Mouse (Mus musculus) Patski (cell line): ENCODE data around the gene Tgm1. TPM values are rescaled to one million over a fixed set of nuclear protein-coding genes. Genes with fewer than 3 reads are reported as not detected.

Experiments used
- ATAC-seq: fragments of 100-300 bp; one replicate; pipeline ENCODE4 v1.8.0; 2021
- CTCF ChIA-PET: fragments of 350-600 bp; sonication (Branson Sonifier 250); formaldehyde crosslinking; loops from one replicate; lab custom pipeline; 2022; ENCODE audit warnings: inconsistent platforms; lab: Charles Lee
- POLR2A ChIA-PET: fragments of 350-600 bp; sonication (Branson Sonifier 250); formaldehyde crosslinking; loops from one replicate; lab custom pipeline; 2022; ENCODE audit warnings: antibody characterized with exemption, inconsistent platforms; lab: Charles Lee
- DNase-seq: peaks from one replicate; pipeline ENCODE4 v3.0.0-alpha.2; 2011; ENCODE audit warnings: low read depth, low spot score
- H3K27me3 ChIP-seq: fragments of 371-371 bp; one replicate; pipeline ENCODE4 v1.5.1; 2021
- CTCF ChIP-seq: fragments of 100-300 bp; IDR thresholded peaks from one replicate; pipeline ENCODE4 v1.5.1; 2021
- in situ Hi-C: fragments of 300-500 bp; cut with MboI; formaldehyde crosslinking; loops from 3 replicates; pipeline ENCODE4 v1.11.1; 2018; ENCODE audit warnings: low pct_unique_long_range_greater_than_20kb, mixed read lengths
- polyA plus RNA-seq: library from polyadenylated mRNA; unstranded; gene quantifications from one replicate; pipeline ENCODE4 v1.2.3, GENCODE M21; 2021

Tgm1 gene
- polyA plus RNA-seq, 1 experiment from 2014 or later, result 0.12 TPM

GRCm38 (mm10) chr14:55713007-55713728, 558 bp downstream of the Tgm1 start:
- no peaks in the 10 kb centered on the region for H3K27me3 ChIP-seq
- in situ Hi-C loops, result no loop called here
- POLR2A ChIA-PET, result interaction anchor here (1.2 kb wide), 1 partner anchor 12 kb away, joined by 3 read pairs; no protein-coding TSS in a partner anchor
- no peak for ATAC-seq
- CTCF ChIA-PET, result interaction anchor here (1.1 to 1.4 kb wide), 3 partner anchors 12 to 30 kb away, joined by 3 to 4 read pairs (median 4); no protein-coding TSS in a partner anchor
- no peak for TF ChIP-seq CTCF
- no peak for DNase-seq

- ATAC-seq (no peak), DNase-seq (no peak)
- CTCF ChIA-PET, result interaction anchor here (1.3 to 1.4 kb wide), 2 partner anchors 11 to 37 kb away, joined by 3 to 4 read pairs; no protein-coding TSS in a partner anchor
- TF ChIP-seq CTCF, result no peak
- POLR2A ChIA-PET, result interaction anchor here (0.5 kb wide), 1 partner anchor 47 kb away, joined by 5 read pairs; no protein-coding TSS in a partner anchor
- in situ Hi-C loops, result no loop called here
- H3K27me3 ChIP-seq, result no peaks in the 10 kb centered on the region
Measured at GRCm38 (mm10) chr14:55711786-55712185, 1.9 kb downstream of the Tgm1 start.

- no peak for TF ChIP-seq CTCF
- in situ Hi-C loops, result no loop called here
- DNase-seq (no peak), ATAC-seq (no peak)
- POLR2A ChIA-PET, result no interaction called here
- CTCF ChIA-PET, result no interaction called here
- no peaks in the 10 kb centered on the region for H3K27me3 ChIP-seq
Measured at GRCm38 (mm10) chr14:55709509-55709908, 4.2 kb downstream of the Tgm1 start.

GRCm38 (mm10) chr14:55707397-55707796, 6.3 kb downstream of the Tgm1 start:
- DNase-seq, result no peak
- POLR2A ChIA-PET, result no interaction called here
- CTCF ChIA-PET, result interaction anchor here (0.7 kb wide), 1 partner anchor 14 kb away, joined by 3 read pairs; the partner anchor contains the start of gene Rabggta
- in situ Hi-C loops, result no loop called here
- TF ChIP-seq CTCF, result no peak
- no peak for ATAC-seq
- H3K27me3 ChIP-seq, result no peaks in the 10 kb centered on the region

DNA sequence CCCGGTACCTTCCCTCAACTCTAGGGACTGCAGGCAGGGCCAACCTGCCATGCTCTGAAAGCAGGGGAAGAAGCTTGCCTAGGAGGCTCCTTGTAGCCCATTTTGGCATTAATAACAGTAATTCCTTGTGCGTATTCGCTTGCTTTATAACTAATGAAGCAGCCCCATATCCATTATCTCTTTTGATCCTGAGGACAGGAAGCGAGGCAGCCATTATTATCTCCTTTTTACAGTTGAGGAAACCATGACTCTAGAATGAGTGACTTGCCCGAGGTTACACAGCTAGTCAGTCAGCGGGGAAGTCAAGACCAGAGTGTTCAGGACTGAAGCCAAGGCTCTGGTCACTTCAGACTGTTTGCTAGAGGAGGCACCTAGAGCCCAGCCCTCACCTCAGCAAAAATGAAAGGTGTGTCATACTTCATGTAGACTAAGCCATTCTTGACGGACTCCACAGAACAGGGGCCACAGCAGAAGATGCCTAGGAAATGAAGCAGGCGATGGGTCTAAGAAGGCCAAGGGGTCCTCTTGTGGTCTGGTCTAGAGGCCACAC, 7.6 kb downstream of the Tgm1 start:
- no peak for TF ChIP-seq CTCF
- in situ Hi-C loops, result no loop called here
- ChIA-PET CTCF (no interaction called here), POLR2A (no interaction called here)
- no peak for ATAC-seq
- no peak for DNase-seq
- no peaks in the 10 kb centered on the region for H3K27me3 ChIP-seq

DNA sequence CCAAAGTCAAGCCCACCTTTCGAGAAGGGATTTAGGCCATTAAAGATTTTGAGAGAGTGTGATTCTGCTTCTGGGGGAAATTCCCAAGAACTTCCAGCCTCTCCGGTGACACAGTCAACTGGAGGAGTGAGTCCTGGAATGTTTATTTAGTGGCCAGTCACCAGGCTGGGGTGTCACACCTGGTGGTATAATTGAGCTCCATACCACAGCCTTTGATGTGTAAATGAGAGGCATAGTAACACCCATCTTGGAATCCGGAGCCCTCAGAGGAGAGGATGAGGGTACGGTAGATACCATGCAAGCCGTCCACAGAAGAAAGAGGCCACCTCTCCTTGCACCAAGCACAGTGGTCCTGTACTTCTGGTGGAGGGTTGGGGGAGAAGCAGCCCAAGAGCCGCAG, 11.0 kb downstream of the Tgm1 start:
- CTCF ChIA-PET, result interaction anchor here (1.6 kb wide), 1 partner anchor 21 kb away, joined by 5 read pairs; the partner anchor contains the start of gene Tinf2
- no peak for ATAC-seq
- no peaks in the 10 kb centered on the region for H3K27me3 ChIP-seq
- no peak for DNase-seq
- TF ChIP-seq CTCF, result no peak
- POLR2A ChIA-PET, result no interaction called here
- in situ Hi-C loops, result no loop called here

GRCm38 (mm10) chr14:55701131-55701530, 12.6 kb downstream of the Tgm1 start:
- no peaks in the 10 kb centered on the region for H3K27me3 ChIP-seq
- DNase-seq, result no peak
- POLR2A ChIA-PET, result interaction anchor here (1.3 to 1.4 kb wide), 2 partner anchors 12 to 15 kb away, joined by 3 read pairs; partner anchors contain the start of gene Tgm1
- TF ChIP-seq CTCF, result no peak
- ATAC-seq, result no peak
- CTCF ChIA-PET, result interaction anchor here (1.6 to 1.8 kb wide), 2 partner anchors 11 to 19 kb away, joined by 4 to 5 read pairs; partner anchors contain the start of gene Tinf2
- in situ Hi-C loops, result no loop called here

- TF ChIP-seq CTCF, result no peak
- ChIA-PET CTCF (interaction anchor here (1.1 to 1.4 kb wide), 2 partner anchors 11 to 37 kb away, joined by 3 read pairs; no protein-coding TSS in a partner anchor), POLR2A (no interaction called here)
- DNase-seq, result no peak
- ATAC-seq, result no peak
- in situ Hi-C loops, result no loop called here
- H3K27me3 ChIP-seq, result no peaks in the 10 kb centered on the region
Measured at GRCm38 (mm10) chr14:55697226-55697625, 16.5 kb downstream of the Tgm1 start.

- ChIA-PET POLR2A (no interaction called here), CTCF (interaction anchor here (0.7 kb wide), 1 partner anchor 33 kb away, joined by 3 read pairs; the partner anchor contains the start of gene Rabggta)
- ATAC-seq (no peak), DNase-seq (no peak)
- in situ Hi-C loops, result no loop called here
- no peak for TF ChIP-seq CTCF
- H3K27me3 ChIP-seq, result no peaks in the 10 kb centered on the region
Measured at GRCm38 (mm10) chr14:55689433-55689832, 24.3 kb downstream of the Tgm1 start.

- POLR2A ChIA-PET, result interaction anchor here (0.8 to 2.4 kb wide), 2 partner anchors 9 to 63 kb away, joined by 3 to 14 read pairs; partner anchors contain the start of genes Dhrs1 and Nop9
- in situ Hi-C loops, result loop anchor here (5.0 kb wide), 1 partner anchor 60 kb away; no protein-coding TSS in a partner anchor
- TF ChIP-seq CTCF, result no peak
- CTCF ChIA-PET, result interaction anchor here (0.7 to 8.9 kb wide), 16 partner anchors 10 to 74 kb away, joined by 3 to 80 read pairs (median 4); partner anchors contain the start of genes Dhrs1, Nedd8 and Nop9
- DNase-seq, result no peak
- ATAC-seq, result no peak
- H3K27me3 ChIP-seq, result no peaks in the 10 kb centered on the region
Measured at GRCm38 (mm10) chr14:55682118-55682493, 31.6 kb downstream of the Tgm1 start.
